Mouse (Mus musculus): ENCODE results near the gene Rps26. TPM values are rescaled to one million over a fixed set of nuclear protein-coding genes. Genes with fewer than 3 reads are reported as not detected.

The Rps26 gene
- polyA plus RNA-seq, 1 experiment: 798 TPM

GRCm38 (mm10) chr10:128588775-128589463 is 37.6 kb downstream of the Rps26 start:
- H3K4me1 ChIP-seq (ENCODE audit: control insufficient read depth, insufficient read depth, low read length): peaks cover 17% of the 10 kb centered on the region
- H3K36me3 ChIP-seq (ENCODE audit: control insufficient read depth, insufficient read depth, low read length): no peaks in the 10 kb centered on the region; the same call in 1 of the 2 replicates
- H3K4me3 ChIP-seq (ENCODE audit: insufficient read depth, low read depth, low read length): peak overlapping the region; percentile 93
- TF ChIP-seq CTCF (conservative IDR thresholded peaks at IDR 0.05; ENCODE audit: insufficient read depth, insufficient read length, low read depth, low read length) (no peak), POLR2A (IDR thresholded peaks at IDR 0.05; ENCODE audit: low read depth, low read length) (no peak)
- no peaks in the 10 kb centered on the region for H3K27me3 ChIP-seq (replicated peaks; ENCODE audit: control insufficient read depth, insufficient read depth, low read length)
- DNase-seq: peak; percentile 86
- 3% methylated on average over 23 of the region's 23 CpGs for WGBS
- peak overlapping the region; percentile 97 for H3K27ac ChIP-seq (ENCODE audit: insufficient read depth, low read depth, low read length)

GRCm38 (mm10) chr10:128588136-128588535 is 38.4 kb downstream of the Rps26 start:
- no peaks in the 10 kb centered on the region; the same call in 1 of the 2 replicates for H3K36me3 ChIP-seq (ENCODE audit: control insufficient read depth, insufficient read depth, low read length)
- peak overlapping the region; percentile 84 for H3K27ac ChIP-seq (ENCODE audit: insufficient read depth, low read depth, low read length)
- no peaks in the 10 kb centered on the region for H3K27me3 ChIP-seq (replicated peaks; ENCODE audit: control insufficient read depth, insufficient read depth, low read length)
- peak overlapping the region; percentile 93 for H3K4me3 ChIP-seq (ENCODE audit: insufficient read depth, low read depth, low read length)
- DNase-seq: peak; percentile 43
- 48% methylated on average over 1 of the region's 1 CpGs for WGBS
- no peak for TF ChIP-seq CTCF (conservative IDR thresholded peaks at IDR 0.05; ENCODE audit: insufficient read depth, insufficient read length, low read depth, low read length)
- TF ChIP-seq POLR2A (IDR thresholded peaks at IDR 0.05; ENCODE audit: low read depth, low read length): no peak
- peaks cover 19% of the 10 kb centered on the region for H3K4me1 ChIP-seq (ENCODE audit: control insufficient read depth, insufficient read depth, low read length)

DNA sequence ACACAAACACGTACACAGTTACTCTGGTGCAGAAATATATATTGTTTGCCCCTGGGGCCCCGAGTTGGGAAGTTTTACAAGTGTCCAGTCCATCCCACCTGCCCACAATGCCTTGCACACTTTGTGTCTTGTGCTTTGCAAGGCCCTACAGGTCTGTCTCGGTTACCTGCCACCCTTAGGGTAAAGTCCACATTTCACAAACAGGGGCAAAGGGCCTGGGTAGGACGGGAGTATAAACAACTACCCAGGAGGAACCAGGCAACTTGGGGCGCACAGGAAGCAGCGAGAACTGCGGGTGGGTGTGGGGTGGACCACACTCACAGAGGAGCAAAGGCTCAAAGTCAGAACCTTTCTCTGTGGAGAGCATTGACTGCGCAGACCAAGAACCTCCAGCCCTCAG is 38.9 kb downstream of the Rps26 start:
- Histone ChIP-seq H3K4me3 (ENCODE audit: insufficient read depth, low read depth, low read length) (peak overlapping the region; percentile 93), H3K4me1 (ENCODE audit: control insufficient read depth, insufficient read depth, low read length) (peaks cover 19% of the 10 kb centered on the region), H3K27ac (ENCODE audit: insufficient read depth, low read depth, low read length) (peak overlapping the region; percentile 84), H3K36me3 (ENCODE audit: control insufficient read depth, insufficient read depth, low read length) (no peaks in the 10 kb centered on the region; the same call in 1 of the 2 replicates), H3K27me3 (replicated peaks; ENCODE audit: control insufficient read depth, insufficient read depth, low read length) (no peaks in the 10 kb centered on the region)
- TF ChIP-seq CTCF (conservative IDR thresholded peaks at IDR 0.05; ENCODE audit: insufficient read depth, insufficient read length, low read depth, low read length) (0 out of 2 replicates have a peak, but pooled peaks have one; percentile 16), POLR2A (IDR thresholded peaks at IDR 0.05; ENCODE audit: low read depth, low read length) (no peak)
- peak; percentile 92 for DNase-seq
- 35% methylated on average over 8 of the region's 8 CpGs for WGBS

- Histone ChIP-seq H3K4me1 (ENCODE audit: control insufficient read depth, insufficient read depth, low read length) (peaks cover 19% of the 10 kb centered on the region), H3K4me3 (ENCODE audit: insufficient read depth, low read depth, low read length) (peak overlapping the region; percentile 6; the same call in 1 of the 2 replicates), H3K36me3 (ENCODE audit: control insufficient read depth, insufficient read depth, low read length) (no peaks in the 10 kb centered on the region; the same call in 1 of the 2 replicates), H3K27me3 (replicated peaks; ENCODE audit: control insufficient read depth, insufficient read depth, low read length) (no peaks in the 10 kb centered on the region), H3K27ac (ENCODE audit: insufficient read depth, low read depth, low read length) (peak overlapping the region; percentile 27; the same call in 1 of the 2 replicates)
- TF ChIP-seq POLR2A (IDR thresholded peaks at IDR 0.05; ENCODE audit: low read depth, low read length) (no peak), CTCF (conservative IDR thresholded peaks at IDR 0.05; ENCODE audit: insufficient read depth, insufficient read length, low read depth, low read length) (no peak)
- DNase-seq: no peak
- WGBS: 44% methylated on average over 4 of the region's 4 CpGs
Measured at GRCm38 (mm10) chr10:128587120-128587519, 39.4 kb downstream of the Rps26 start.

- H3K27me3 ChIP-seq (replicated peaks; ENCODE audit: control insufficient read depth, insufficient read depth, low read length): no peaks in the 10 kb centered on the region
- no peak overlapping the region for H3K27ac ChIP-seq (ENCODE audit: insufficient read depth, low read depth, low read length)
- no peak for TF ChIP-seq CTCF (conservative IDR thresholded peaks at IDR 0.05; ENCODE audit: insufficient read depth, insufficient read length, low read depth, low read length)
- TF ChIP-seq POLR2A (IDR thresholded peaks at IDR 0.05; ENCODE audit: low read depth, low read length): no peak
- no peak overlapping the region for H3K4me3 ChIP-seq (ENCODE audit: insufficient read depth, low read depth, low read length)
- no peak for DNase-seq
- H3K36me3 ChIP-seq (ENCODE audit: control insufficient read depth, insufficient read depth, low read length): peaks cover 2% of the 10 kb centered on the region; the same call in 1 of the 2 replicates
- WGBS: 5% methylated on average over 1 of the region's 1 CpGs
- H3K4me1 ChIP-seq (ENCODE audit: control insufficient read depth, insufficient read depth, low read length): peaks cover 19% of the 10 kb centered on the region
Measured at GRCm38 (mm10) chr10:128586546-128586945, 40.0 kb downstream of the Rps26 start.

DNA sequence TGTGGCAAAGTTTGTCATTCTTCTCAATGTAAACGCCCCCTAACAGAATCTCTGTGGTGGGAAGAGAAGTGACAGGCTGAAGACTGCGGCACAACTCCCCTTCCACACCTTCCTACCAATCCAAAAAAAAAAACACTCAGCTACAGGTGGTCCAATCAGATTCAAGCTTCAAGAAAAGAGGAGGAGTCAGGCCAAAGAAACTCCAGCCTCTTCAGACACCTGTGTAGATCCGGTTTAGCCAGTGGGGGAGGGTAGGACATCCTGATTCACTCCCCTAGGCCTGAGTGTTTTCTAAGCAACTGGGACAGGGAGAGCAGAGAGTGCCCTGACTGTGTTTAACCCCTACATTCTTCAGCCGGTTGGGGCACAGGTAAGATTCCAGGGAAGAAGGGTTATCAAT is 42.2 kb downstream of the Rps26 start:
- Histone ChIP-seq H3K36me3 (ENCODE audit: control insufficient read depth, insufficient read depth, low read length) (peaks cover 3% of the 10 kb centered on the region; the same call in 1 of the 2 replicates), H3K27ac (ENCODE audit: insufficient read depth, low read depth, low read length) (peak overlapping the region; percentile 77), H3K4me3 (ENCODE audit: insufficient read depth, low read depth, low read length) (peak overlapping the region; percentile 8; the same call in 1 of the 2 replicates), H3K27me3 (replicated peaks; ENCODE audit: control insufficient read depth, insufficient read depth, low read length) (no peaks in the 10 kb centered on the region), H3K4me1 (ENCODE audit: control insufficient read depth, insufficient read depth, low read length) (peaks cover 19% of the 10 kb centered on the region)
- no peak for TF ChIP-seq POLR2A (IDR thresholded peaks at IDR 0.05; ENCODE audit: low read depth, low read length)
- no peak for TF ChIP-seq CTCF (conservative IDR thresholded peaks at IDR 0.05; ENCODE audit: insufficient read depth, insufficient read length, low read depth, low read length)
- DNase-seq: peak; percentile 83
- WGBS: 9% methylated on average over 4 of the region's 4 CpGs

DNA sequence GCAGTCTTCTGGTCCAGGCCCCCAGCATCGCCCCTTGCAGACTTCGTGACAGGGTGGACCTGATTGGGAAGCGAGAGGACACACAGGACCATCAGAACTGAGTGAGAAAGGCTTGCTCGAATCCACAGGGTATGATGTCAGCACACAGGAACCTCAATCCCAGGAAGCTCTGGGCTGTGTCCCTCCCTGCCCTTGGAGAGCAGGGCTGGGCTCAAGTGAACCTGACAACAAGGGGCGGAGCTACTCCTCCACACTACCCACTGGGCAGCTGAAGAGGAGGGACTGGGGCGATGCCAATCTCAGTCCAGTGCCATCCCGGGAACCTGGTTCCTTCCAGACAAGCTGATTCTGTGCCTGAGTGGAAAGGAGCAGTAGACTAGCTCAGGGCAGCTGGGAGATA is 42.9 kb downstream of the Rps26 start:
- TF ChIP-seq CTCF (conservative IDR thresholded peaks at IDR 0.05; ENCODE audit: insufficient read depth, insufficient read length, low read depth, low read length) (no peak), POLR2A (IDR thresholded peaks at IDR 0.05; ENCODE audit: low read depth, low read length) (no peak)
- peaks cover 4% of the 10 kb centered on the region; the same call in 1 of the 2 replicates for H3K36me3 ChIP-seq (ENCODE audit: control insufficient read depth, insufficient read depth, low read length)
- peak; percentile 95 for DNase-seq
- H3K27me3 ChIP-seq (replicated peaks; ENCODE audit: control insufficient read depth, insufficient read depth, low read length): no peaks in the 10 kb centered on the region
- 16% methylated on average over 7 of the region's 7 CpGs for WGBS
- peak overlapping the region; percentile 77 for H3K27ac ChIP-seq (ENCODE audit: insufficient read depth, low read depth, low read length)
- H3K4me1 ChIP-seq (ENCODE audit: control insufficient read depth, insufficient read depth, low read length): peaks cover 19% of the 10 kb centered on the region
- H3K4me3 ChIP-seq (ENCODE audit: insufficient read depth, low read depth, low read length): peak overlapping the region; percentile 8; the same call in 1 of the 2 replicates
